8 mouse cellular contexts compared by ENCODE assay signal in genomic region chr4:138325466-138326076, GRCm38 (mm10). TPM values are rescaled to one million over a fixed set of nuclear protein-coding genes. Genes with fewer than 3 reads are reported as not detected.
DNase-seq lines count a peak whose midpoint lies in the region; ATAC-seq lines count a peak whose summit lies in the region.

No protein-coding gene starts in this region.

- peaks cover 33% of the 10 kb centered on the region for H3K4me1 ChIP-seq in hindbrain, embryonic 15.5 days (replicated peaks)

- peak overlapping the region; percentile 58 for H3K9ac ChIP-seq in hindbrain, embryonic 15.5 days

- DNase-seq in WW6 (ENCODE audit: low read depth, low spot score) = peak; percentile 79
- DNase-seq in cerebellum, postnatal 36 days = peak; percentile 92 to 95
- peak; percentile 91 to 92 for DNase-seq in frontal cortex, postnatal 36 days (ENCODE audit: low spot score in 2 of 2)
- DNase-seq in left cerebral cortex, adult 18-20 months (ENCODE audit: low spot score in 2 of 2) = peak; percentile 92 to 94
- DNase-seq in lung, postnatal 4 days = peak; percentile 97 to 98
- DNase-seq in retina, postnatal 7 days (ENCODE audit: low read depth, low spot score) = peak; percentile 78
- peak; percentile 96 to 98 for DNase-seq in urinary bladder, adult 18-20 months (ENCODE audit: low spot score in 2 of 2)

- peak overlapping the region; percentile 88 for H3K27ac ChIP-seq in hindbrain, embryonic 15.5 days (replicated peaks)

- no peaks in the 10 kb centered on the region for H3K9me3 ChIP-seq in hindbrain, embryonic 15.5 days

- peak overlapping the region; percentile 85 for H3K4me3 ChIP-seq in hindbrain, embryonic 15.5 days

- peak; percentile 87 for ATAC-seq in hindbrain, embryonic 15.5 days (ENCODE audit: low FRiP score, low read depth)

- no peaks in the 10 kb centered on the region for H3K36me3 ChIP-seq in hindbrain, embryonic 15.5 days

- no peaks in the 10 kb centered on the region for H3K27me3 ChIP-seq in hindbrain, embryonic 15.5 days

- WGBS in hindbrain, embryonic 15.5 days = 1% methylated on average over 25 of the region's 45 CpGs

- H3K4me2 ChIP-seq in hindbrain, embryonic 15.5 days = peak overlapping the region; percentile 60

RNA-seq across cellular contexts. Expression of gene Pink1, which starts 0.5 kb away (rescaled TPM):
- 105 and 111 TPM in 2 replicates for polyA plus RNA-seq in hindbrain, embryonic 15.5 days (2015; fragmentation: Nextera tagmentation; extraction: Ambion mirVana)
- total RNA-seq in left cerebral cortex, adult 18-20 months (2021) = 100 to 1,000 TPM; 347 to 376 TPM

RNA-seq across cellular contexts. Expression of gene Ddost, which starts 21.0 kb away (rescaled TPM):
- polyA plus RNA-seq in hindbrain, embryonic 15.5 days (2015; fragmentation: Nextera tagmentation; extraction: Ambion mirVana) = 210 and 220 TPM in 2 replicates
- total RNA-seq in left cerebral cortex, adult 18-20 months (2021) = 10 to 100 TPM; 93.2 to 93.8 TPM

RNA-seq across cellular contexts. Expression of gene Cda, which starts 42.2 kb away (rescaled TPM):
- 4.5 and 6.5 TPM in 2 replicates for polyA plus RNA-seq in hindbrain, embryonic 15.5 days (2015; fragmentation: Nextera tagmentation; extraction: Ambion mirVana)
- total RNA-seq in left cerebral cortex, adult 18-20 months (2021) = 1 to 10 TPM; 5.0 to 6.1 TPM

Comparison
In these comparisons a context has a peak if more than half of its experiments do, and no peak if none do; other contexts are left out.
1. Peak in every context shown above with its lines: DNase-seq, ATAC-seq, H3K4me3 ChIP-seq and H3K27ac ChIP-seq.